Mouse (Mus musculus) E14TG2a.4 (cell line): ENCODE measurements around the gene Serpina3i.

Source experiments
- H3K27me3 ChIP-seq: 2 replicates; pipeline ENCODE4 v1.6.1; 2014; ENCODE audit warnings: low read length, control low read depth; ENCODE audit not compliant: insufficient read depth
- H3K36me3 ChIP-seq: 2 replicates; pipeline ENCODE4 v1.6.1; 2014; ENCODE audit warnings: low read length, control low read depth; ENCODE audit not compliant: insufficient read depth
- H3K4me1 ChIP-seq: replicated peaks from 2 replicates; pipeline ENCODE4 v1.6.1; 2014; ENCODE audit warnings: low read depth, low read length, control low read depth
- H3K4me3 ChIP-seq: replicated peaks from 2 replicates; pipeline ENCODE4 v1.5.1; 2014; ENCODE audit warnings: mild to moderate bottlenecking, low read length
- H3K9me3 ChIP-seq: 2 replicates; pipeline ENCODE4 v1.6.1; 2014; ENCODE audit warnings: low read length, control low read depth
- CTCF ChIP-seq: conservative IDR thresholded peaks from 2 replicates; pipeline ENCODE4 v1.5.1; 2014; ENCODE audit warnings: low read length
- NANOG ChIP-seq: IDR thresholded peaks from 2 replicates; pipeline ENCODE4 v1.6.1; 2014; ENCODE audit warnings: borderline replicate concordance, low read length, mixed read lengths
- POU5F1 ChIP-seq: IDR thresholded peaks from 2 replicates; pipeline ENCODE4 v1.6.1; 2014; ENCODE audit warnings: low read length, borderline replicate concordance

The Serpina3i gene

DNA sequence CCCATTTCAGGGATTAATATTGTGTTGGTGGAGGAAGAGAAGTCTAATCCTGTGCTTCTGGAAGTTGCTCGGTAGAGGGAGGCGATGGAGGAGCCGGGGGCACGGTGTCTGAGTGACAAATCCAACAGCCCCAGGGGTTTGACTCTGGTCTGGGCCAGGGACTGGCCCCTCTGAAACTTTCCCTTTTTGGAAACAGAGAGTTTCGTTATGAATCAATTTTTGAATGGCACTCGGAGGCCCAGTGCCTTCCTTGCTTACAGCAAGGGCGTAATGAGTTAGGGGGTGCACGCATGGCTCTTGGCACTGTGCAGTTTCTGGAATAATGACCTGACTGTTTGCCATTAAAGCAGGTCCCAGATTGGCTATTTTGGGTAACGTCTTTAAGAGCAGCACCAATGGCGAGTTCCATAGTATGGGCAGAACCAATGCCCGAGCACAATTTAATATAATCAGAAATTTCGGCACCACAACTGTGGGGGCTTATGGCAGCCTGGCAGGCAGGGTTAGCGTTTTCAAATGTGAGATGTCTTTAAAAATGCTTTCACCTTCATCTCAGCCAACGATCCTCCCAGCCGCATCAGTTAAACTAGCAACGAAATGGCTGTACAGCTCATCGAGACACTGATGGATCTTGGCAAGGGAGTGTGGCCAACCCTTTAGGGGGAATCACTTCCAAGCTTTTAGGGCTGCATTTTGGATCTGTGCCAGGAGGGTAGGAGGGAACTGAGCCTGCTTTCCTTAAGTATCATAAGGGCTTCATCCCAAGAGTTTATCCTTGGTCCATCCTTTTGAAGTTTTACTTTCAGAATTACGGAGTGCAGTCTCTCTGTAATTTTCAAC is 15.5 kb downstream of the Serpina3i start:
- Histone ChIP-seq H3K4me3 (no peak overlapping the region), H3K27me3 (no peaks in the 10 kb centered on the region), H3K9me3 (peaks cover 69% of the 10 kb centered on the region), H3K4me1 (no peaks in the 10 kb centered on the region), H3K36me3 (no peaks in the 10 kb centered on the region)
- no peak for TF ChIP-seq CTCF

GRCm38 (mm10) chr12:104279056-104279435 is 16.1 kb downstream of the Serpina3i start:
- TF ChIP-seq POU5F1 (no peak), CTCF (no peak), NANOG (no peak)
- H3K36me3 ChIP-seq = no peaks in the 10 kb centered on the region
- peaks cover 71% of the 10 kb centered on the region for H3K9me3 ChIP-seq
- no peak overlapping the region for H3K4me3 ChIP-seq
- no peaks in the 10 kb centered on the region for H3K4me1 ChIP-seq
- no peaks in the 10 kb centered on the region for H3K27me3 ChIP-seq

DNA sequence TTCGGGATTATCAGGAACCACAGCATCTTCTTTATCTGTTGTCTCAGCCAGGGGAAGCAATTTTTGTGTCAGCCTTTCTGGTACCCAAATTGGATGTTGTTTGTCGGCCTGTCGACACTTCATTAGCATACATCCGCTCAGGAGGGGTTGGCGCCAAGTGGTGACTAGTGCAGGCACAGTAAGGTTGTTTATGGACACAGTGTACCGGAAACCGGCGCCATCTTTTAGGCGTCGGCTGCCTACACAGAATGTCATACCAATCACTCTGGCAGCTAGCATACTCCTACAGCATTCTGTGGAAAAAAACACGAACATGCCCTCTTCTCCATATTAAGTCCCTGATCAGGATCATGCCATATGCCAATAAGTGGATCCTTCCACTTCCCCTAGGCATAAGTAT is 20.5 kb downstream of the Serpina3i start:
- H3K4me3 ChIP-seq = no peak overlapping the region
- H3K36me3 ChIP-seq = no peaks in the 10 kb centered on the region
- TF ChIP-seq CTCF (no peak), NANOG (no peak), POU5F1 (no peak)
- no peaks in the 10 kb centered on the region for H3K27me3 ChIP-seq
- peaks cover 42% of the 10 kb centered on the region for H3K9me3 ChIP-seq
- no peaks in the 10 kb centered on the region for H3K4me1 ChIP-seq

DNA sequence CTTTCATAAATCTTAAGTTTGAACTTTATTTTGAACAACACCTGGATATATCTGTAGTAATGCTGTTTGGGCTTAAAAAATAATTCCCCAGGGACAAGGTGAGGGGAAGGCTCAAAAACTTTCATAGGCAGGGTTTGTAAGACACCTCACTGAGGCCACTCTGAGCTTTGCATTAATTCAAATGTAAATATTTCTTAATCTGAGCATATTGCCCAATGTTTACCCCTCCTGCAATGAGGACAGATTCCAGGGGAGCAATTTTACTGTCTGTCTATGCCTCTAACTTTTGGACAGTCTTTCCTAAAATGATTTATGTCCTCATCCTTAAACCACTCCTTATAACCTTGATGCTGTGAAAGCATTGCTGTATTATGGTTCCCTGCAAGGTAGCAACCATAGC is 25.4 kb downstream of the Serpina3i start:
- H3K27me3 ChIP-seq = no peaks in the 10 kb centered on the region
- H3K4me1 ChIP-seq = no peaks in the 10 kb centered on the region
- no peaks in the 10 kb centered on the region for H3K36me3 ChIP-seq
- no peak overlapping the region for H3K4me3 ChIP-seq
- TF ChIP-seq NANOG = no peak
- no peak for TF ChIP-seq POU5F1
- TF ChIP-seq CTCF = no peak
- H3K9me3 ChIP-seq = peaks cover 3% of the 10 kb centered on the region

DNA sequence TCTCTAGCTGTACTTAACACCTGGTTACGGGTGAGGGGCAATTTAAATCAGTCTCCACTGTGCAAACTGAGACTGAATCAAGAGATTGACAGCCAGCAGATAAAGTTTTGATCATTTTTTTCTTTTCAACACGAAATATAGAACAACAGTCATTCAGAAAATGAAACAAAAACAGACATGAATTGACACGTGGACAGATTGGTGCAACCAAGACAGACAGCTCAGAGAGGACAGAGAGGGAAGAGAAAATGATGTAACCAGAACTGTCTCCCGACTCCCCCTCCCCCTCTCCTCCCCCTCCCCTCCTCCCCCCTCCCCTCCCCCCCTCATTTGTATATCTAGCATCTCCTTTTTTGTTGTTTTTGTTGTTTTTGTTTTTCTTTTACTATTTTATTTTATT is 26.9 kb downstream of the Serpina3i start:
- Histone ChIP-seq H3K36me3 (no peaks in the 10 kb centered on the region), H3K27me3 (no peaks in the 10 kb centered on the region), H3K9me3 (no peaks in the 10 kb centered on the region), H3K4me1 (no peaks in the 10 kb centered on the region), H3K4me3 (no peak overlapping the region)
- TF ChIP-seq POU5F1 = no peak
- TF ChIP-seq NANOG = no peak
- TF ChIP-seq CTCF = no peak

- no peak for TF ChIP-seq NANOG
- TF ChIP-seq CTCF = no peak
- TF ChIP-seq POU5F1 = no peak
- Histone ChIP-seq H3K9me3 (no peaks in the 10 kb centered on the region), H3K27me3 (no peaks in the 10 kb centered on the region), H3K36me3 (no peaks in the 10 kb centered on the region), H3K4me1 (no peaks in the 10 kb centered on the region), H3K4me3 (no peak overlapping the region)
Measured at GRCm38 (mm10) chr12:104293963-104294362, 31.0 kb downstream of the Serpina3i start.

DNA sequence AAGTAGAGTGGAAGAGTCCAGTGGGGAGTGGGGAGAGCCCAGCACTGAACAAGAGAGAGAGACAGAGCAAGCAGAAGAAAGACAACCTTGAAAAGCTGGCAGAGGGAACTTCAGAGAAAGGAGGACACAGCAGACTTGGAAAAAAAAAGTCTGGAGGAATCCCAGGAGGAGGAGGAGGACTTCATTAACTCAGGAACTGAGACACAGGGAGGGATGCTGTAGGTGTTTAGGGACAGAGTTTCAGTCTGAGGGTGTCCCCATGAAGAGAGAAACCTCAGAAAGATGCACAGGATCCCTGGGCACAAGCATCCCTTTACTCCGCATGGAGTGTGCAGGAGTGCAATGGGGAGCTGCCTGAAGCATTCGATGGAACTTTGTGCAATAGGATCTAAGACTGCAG is 35.1 kb downstream of the Serpina3i start:
- no peak for TF ChIP-seq CTCF
- TF ChIP-seq POU5F1 = no peak
- TF ChIP-seq NANOG = no peak
- Histone ChIP-seq H3K4me1 (no peaks in the 10 kb centered on the region), H3K27me3 (no peaks in the 10 kb centered on the region), H3K4me3 (no peak overlapping the region), H3K36me3 (no peaks in the 10 kb centered on the region), H3K9me3 (no peaks in the 10 kb centered on the region)

GRCm38 (mm10) chr12:104305991-104306390 is 43.1 kb downstream of the Serpina3i start:
- TF ChIP-seq POU5F1 (no peak), NANOG (no peak), CTCF (no peak)
- Histone ChIP-seq H3K27me3 (no peaks in the 10 kb centered on the region), H3K4me1 (no peaks in the 10 kb centered on the region), H3K36me3 (no peaks in the 10 kb centered on the region), H3K9me3 (peaks cover 21% of the 10 kb centered on the region), H3K4me3 (no peak overlapping the region)

DNA sequence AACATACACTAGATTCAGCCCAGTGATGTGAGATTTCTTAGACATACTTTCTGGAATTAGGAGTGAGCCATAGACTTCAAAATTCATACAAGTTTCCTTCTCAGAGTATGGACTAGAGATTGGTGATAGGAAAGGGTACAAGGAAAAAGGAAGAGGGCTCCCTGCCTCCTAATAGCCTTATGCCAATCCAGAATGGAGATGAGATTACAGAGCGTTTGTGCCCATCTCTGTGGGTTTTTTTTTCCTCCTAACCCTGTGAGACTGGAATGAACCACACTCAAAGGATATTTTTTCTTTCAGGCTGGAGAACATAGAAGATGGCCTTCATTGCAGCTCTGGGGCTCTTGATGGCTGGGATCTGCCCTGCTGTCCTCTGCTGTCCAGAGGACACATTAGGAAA is 51.3 kb downstream of the Serpina3i start, which contains the start of gene Serpina3j:
TSS of gene Serpina3j (plus strand) at position 301 of the 400 bp plus-strand sequence.
- Histone ChIP-seq H3K9me3 (peaks cover 21% of the 10 kb centered on the region), H3K27me3 (no peaks in the 10 kb centered on the region), H3K4me1 (no peaks in the 10 kb centered on the region), H3K36me3 (no peaks in the 10 kb centered on the region), H3K4me3 (no peak within 1 kb of the TSS)
- TF ChIP-seq CTCF = no peak
- no peak for TF ChIP-seq NANOG
- no peak for TF ChIP-seq POU5F1
